Mouse (Mus musculus) liver, embryonic 11.5 days (tissue): Measurements from ENCODE around the gene Zfp248. TPM values are rescaled to one million over a fixed set of nuclear protein-coding genes. Genes with fewer than 3 reads are reported as not detected.

Source experiments
- ATAC-seq: fragments of 200-750 bp; cut with Nextera tagmentation; replicated peaks from 2 replicates; pipeline ENCODE4 v1.8.0; 2017; ENCODE audit warnings: moderate number of reproducible peaks, mild to moderate bottlenecking, moderate TSS enrichment, moderate library complexity; ENCODE audit not compliant: low FRiP score
- DNase-seq: peaks from one replicate; pipeline ENCODE4 v3.0.0-alpha.2; 2017; ENCODE audit warnings: low spot score
- H3K27ac ChIP-seq: fragments of 300-500 bp; sonication (generic); 2 replicates; pipeline ENCODE4 v1.5.1; 2014; ENCODE audit warnings: mild to moderate bottlenecking, low read depth, low read length, control low read depth
- H3K27me3 ChIP-seq: fragments of 300-500 bp; sonication (generic); replicated peaks from 2 replicates; pipeline ENCODE4 v1.6.1; 2014; ENCODE audit warnings: low read length, mixed read lengths; ENCODE audit not compliant: control insufficient read depth, insufficient read depth
- H3K36me3 ChIP-seq: fragments of 300-500 bp; sonication (generic); 2 replicates; pipeline ENCODE4 v1.6.1; 2014; ENCODE audit warnings: mild to moderate bottlenecking, low read length, moderate library complexity, mixed read lengths; ENCODE audit not compliant: control insufficient read depth, insufficient read depth
- H3K4me1 ChIP-seq: fragments of 300-500 bp; sonication (generic); replicated peaks from 2 replicates; pipeline ENCODE4 v1.6.1; 2014; ENCODE audit warnings: low read length, mixed read lengths; ENCODE audit not compliant: control insufficient read depth, insufficient read depth
- H3K4me2 ChIP-seq: fragments of 300-500 bp; sonication (generic); 2 replicates; pipeline ENCODE4 v1.6.1; 2014; ENCODE audit warnings: mild to moderate bottlenecking, control low read depth, moderate library complexity
- H3K4me3 ChIP-seq: fragments of 300-500 bp; sonication (generic); 2 replicates; pipeline ENCODE4 v1.5.1; 2014; ENCODE audit warnings: low read depth, low read length, control low read depth
- H3K9ac ChIP-seq: fragments of 300-500 bp; sonication (generic); 2 replicates; pipeline ENCODE4 v1.6.1; 2014; ENCODE audit warnings: low read depth, low read length, control low read depth
- H3K9me3 ChIP-seq: fragments of 300-500 bp; sonication (generic); 2 replicates; pipeline ENCODE4 v1.6.1; 2016; ENCODE audit warnings: low read length, inconsistent platforms, mixed read lengths; ENCODE audit not compliant: control insufficient read depth
- WGBS: fragments of 180-500 bp; shearing (Covaris S2); extraction: QIAGEN DNeasy Blood & Tissue Kit; methylation state at CpG from one replicate; pipeline ENCODE4 v1.1.7; 2014; 5-methylcytosine and 5-hydroxymethylcytosine counted together
- polyA plus RNA-seq: library from polyadenylated mRNA; unstranded; fragments of >200 nt; fragmentation: Nextera tagmentation; extraction: Ambion mirVana; gene quantifications from 2 replicates; pipeline ENCODE4 v1.2.1, GENCODE M21; 2014

Gene Zfp248
- polyA plus RNA-seq, 1 experiment from 2014 or later = 4.0 TPM

- Histone ChIP-seq H3K4me3 (no peak overlapping the region), H3K9ac (no peak overlapping the region), H3K4me2 (no peak overlapping the region), H3K4me1 (no peaks in the 10 kb centered on the region), H3K27ac (no peak overlapping the region), H3K36me3 (peaks cover 22% of the 10 kb centered on the region), H3K9me3 (peaks cover 5% of the 10 kb centered on the region; the same call in 1 of the 2 replicates), H3K27me3 (no peaks in the 10 kb centered on the region)
- ATAC-seq (no peak), DNase-seq (no peak)
- 86% methylated on average over 4 of the region's 4 CpGs for WGBS
These were observed 23.8 kb downstream of the Zfp248 start for GRCm38 (mm10) chr6:118431502-118431901.

- 86% methylated on average over 1 of the region's 1 CpGs for WGBS
- ATAC-seq (no peak), DNase-seq (no peak)
- Histone ChIP-seq H3K36me3 (peaks cover 22% of the 10 kb centered on the region), H3K9ac (no peak overlapping the region), H3K4me3 (no peak overlapping the region), H3K4me1 (no peaks in the 10 kb centered on the region), H3K9me3 (peaks cover 5% of the 10 kb centered on the region; the same call in 1 of the 2 replicates), H3K27me3 (no peaks in the 10 kb centered on the region), H3K27ac (no peak overlapping the region), H3K4me2 (no peak overlapping the region)
These were observed 28.7 kb downstream of the Zfp248 start for GRCm38 (mm10) chr6:118426666-118427065.

GRCm38 (mm10) chr6:118419050-118419920 lies 36.0 kb downstream of the Zfp248 start, which contains the start of gene Bms1:
Gene Bms1 (minus strand): TSS chr6:118419474.
- peaks cover 17% of the 10 kb centered on the region for H3K36me3 ChIP-seq
- peak within 1 kb of the TSS; percentile 95 for H3K4me3 ChIP-seq
- ATAC-seq (peak; percentile 98), DNase-seq (peak; percentile 91)
- peak within 1 kb of the TSS; percentile 81 for H3K4me2 ChIP-seq
- H3K27ac ChIP-seq = peak within 1 kb of the TSS; percentile 59; the same call in 1 of the 2 replicates
- no peaks in the 10 kb centered on the region for H3K9me3 ChIP-seq
- H3K4me1 ChIP-seq = peaks cover 7% of the 10 kb centered on the region; the same call in 1 of the 2 replicates
- WGBS = under 1% methylated on average over 67 of the region's 67 CpGs
- H3K9ac ChIP-seq = peak within 1 kb of the TSS; percentile 93
- no peaks in the 10 kb centered on the region for H3K27me3 ChIP-seq

- Histone ChIP-seq H3K4me2 (no peak overlapping the region), H3K4me3 (no peak overlapping the region), H3K9me3 (no peaks in the 10 kb centered on the region), H3K27ac (no peak overlapping the region), H3K4me1 (no peaks in the 10 kb centered on the region), H3K9ac (no peak overlapping the region), H3K36me3 (peaks cover 34% of the 10 kb centered on the region), H3K27me3 (no peaks in the 10 kb centered on the region)
- DNase-seq (no peak), ATAC-seq (peak; percentile 45; the same call in 1 of the 2 replicates)
- 68% methylated on average over 1 of the region's 1 CpGs for WGBS
These were observed 44.9 kb downstream of the Zfp248 start for GRCm38 (mm10) chr6:118410428-118410827.

- Histone ChIP-seq H3K9me3 (no peaks in the 10 kb centered on the region), H3K36me3 (peaks cover 38% of the 10 kb centered on the region), H3K27me3 (no peaks in the 10 kb centered on the region), H3K9ac (no peak overlapping the region), H3K4me3 (no peak overlapping the region), H3K27ac (no peak overlapping the region), H3K4me2 (no peak overlapping the region), H3K4me1 (no peaks in the 10 kb centered on the region)
- ATAC-seq (no peak), DNase-seq (no peak)
- 94% methylated on average over 5 of the region's 5 CpGs for WGBS
These were observed 46.8 kb downstream of the Zfp248 start for GRCm38 (mm10) chr6:118408510-118408909.

GRCm38 (mm10) chr6:118406421-118406820 lies 48.9 kb downstream of the Zfp248 start:
- ATAC-seq = no peak
- no peaks in the 10 kb centered on the region for H3K27me3 ChIP-seq
- H3K36me3 ChIP-seq = peaks cover 35% of the 10 kb centered on the region
- WGBS = 87% methylated on average over 4 of the region's 4 CpGs
- H3K9ac ChIP-seq = no peak overlapping the region
- H3K4me2 ChIP-seq = no peak overlapping the region
- no peaks in the 10 kb centered on the region for H3K4me1 ChIP-seq
- no peak for DNase-seq
- H3K9me3 ChIP-seq = no peaks in the 10 kb centered on the region
- no peak overlapping the region for H3K4me3 ChIP-seq
- no peak overlapping the region for H3K27ac ChIP-seq

GRCm38 (mm10) chr6:118390746-118391145 lies 64.6 kb downstream of the Zfp248 start:
- Histone ChIP-seq H3K4me1 (no peaks in the 10 kb centered on the region), H3K4me2 (no peak overlapping the region), H3K36me3 (peaks cover 39% of the 10 kb centered on the region), H3K27ac (no peak overlapping the region), H3K9ac (no peak overlapping the region), H3K27me3 (no peaks in the 10 kb centered on the region), H3K9me3 (no peaks in the 10 kb centered on the region), H3K4me3 (no peak overlapping the region)
- ATAC-seq (no peak), DNase-seq (no peak)

- H3K4me1 ChIP-seq = no peaks in the 10 kb centered on the region
- no peak overlapping the region for H3K27ac ChIP-seq
- peaks cover 28% of the 10 kb centered on the region for H3K36me3 ChIP-seq
- H3K9me3 ChIP-seq = no peaks in the 10 kb centered on the region
- DNase-seq (no peak), ATAC-seq (no peak)
- H3K4me3 ChIP-seq = no peak overlapping the region
- WGBS = 89% methylated on average over 3 of the region's 3 CpGs
- H3K9ac ChIP-seq = no peak overlapping the region
- no peak overlapping the region for H3K4me2 ChIP-seq
- H3K27me3 ChIP-seq = no peaks in the 10 kb centered on the region
These were observed 69.4 kb downstream of the Zfp248 start for GRCm38 (mm10) chr6:118385962-118386361.

- H3K9ac ChIP-seq = no peak overlapping the region
- no peak overlapping the region for H3K4me2 ChIP-seq
- H3K9me3 ChIP-seq = no peaks in the 10 kb centered on the region
- 79% methylated on average over 4 of the region's 4 CpGs for WGBS
- peaks cover 15% of the 10 kb centered on the region for H3K36me3 ChIP-seq
- no peaks in the 10 kb centered on the region for H3K4me1 ChIP-seq
- H3K4me3 ChIP-seq = no peak overlapping the region
- DNase-seq = no peak
- ATAC-seq = no peak
- H3K27ac ChIP-seq = no peak overlapping the region
- peaks cover 10% of the 10 kb centered on the region; the same call in 1 of the 2 replicates for H3K27me3 ChIP-seq
These were observed 74.1 kb downstream of the Zfp248 start for GRCm38 (mm10) chr6:118381234-118381633.
